Mouse (Mus musculus): Measurements from ENCODE around the gene Nos1.

Gene Nos1

DNA sequence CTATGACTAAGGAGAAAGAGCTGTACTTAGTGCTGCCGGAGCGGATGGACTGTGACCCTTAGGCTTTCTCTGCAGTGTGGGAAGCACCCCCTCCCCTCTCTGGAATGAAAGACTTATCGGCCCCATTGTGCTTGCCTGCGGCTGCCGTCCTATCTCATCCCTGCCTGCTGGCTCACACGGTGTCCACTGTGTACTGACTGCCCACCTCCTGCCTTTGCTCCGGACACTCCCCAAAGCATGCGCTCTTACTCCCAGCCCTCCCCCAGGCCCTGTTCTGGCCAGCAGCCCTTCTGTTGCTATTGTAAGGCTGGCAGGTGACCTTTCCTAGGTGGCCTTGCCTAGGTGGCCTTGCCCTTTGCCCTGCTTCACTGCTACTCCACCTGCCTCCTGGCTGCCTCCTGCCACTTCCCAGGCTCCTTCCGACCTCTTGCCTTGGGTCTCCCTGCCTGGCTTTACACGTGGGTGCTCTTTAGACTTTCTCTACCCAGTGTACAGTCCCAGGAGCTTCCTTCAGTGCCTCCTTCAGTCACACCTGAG is 216.7 kb downstream of the Nos1 start:
- DNase-seq (ENCODE audit: low spot score in 2 of 2) = no peak

DNA sequence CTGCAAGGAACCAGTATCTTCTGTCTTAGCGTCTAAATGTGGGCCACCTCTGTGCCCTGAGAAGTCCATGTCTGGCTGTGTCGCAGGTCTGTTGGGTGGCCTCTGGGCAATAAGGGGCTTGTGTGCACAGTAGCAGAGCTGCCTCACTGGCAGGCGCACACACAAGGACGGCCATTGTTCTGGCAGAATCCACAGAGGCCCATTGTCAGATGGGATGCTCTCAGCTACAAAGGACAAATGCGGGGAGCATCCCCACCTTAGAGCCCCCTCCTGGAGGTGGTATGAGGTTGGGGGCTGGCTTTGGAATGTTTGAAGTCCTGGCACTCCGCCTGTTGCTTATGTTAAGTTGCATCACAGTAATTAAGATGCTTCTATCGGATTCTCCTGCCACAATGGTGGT is 218.2 kb downstream of the Nos1 start:
- no peak for DNase-seq (ENCODE audit: low spot score in 2 of 2)

DNA sequence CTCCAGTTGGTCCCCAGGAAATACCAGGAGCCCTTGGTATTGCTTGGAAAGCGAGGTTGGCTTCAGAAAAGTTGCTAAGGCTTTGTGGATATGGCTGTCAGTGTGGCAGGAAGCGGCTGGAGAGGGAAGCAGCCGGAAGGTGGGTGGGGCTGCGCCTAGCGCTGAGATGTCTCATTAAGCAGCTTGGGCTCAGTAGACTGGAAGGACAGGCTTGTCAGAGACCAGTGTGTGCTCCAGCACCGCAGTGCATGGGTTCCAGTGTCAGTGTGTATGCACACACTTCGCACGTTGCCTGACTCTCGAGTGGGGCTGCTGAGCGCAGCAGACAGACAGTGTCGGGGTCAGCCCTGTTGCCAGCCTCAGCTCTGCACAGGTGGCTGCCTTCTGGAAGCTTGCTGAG is 218.8 kb downstream of the Nos1 start:
- peak in 1 of 2 experiments; percentile 60 for DNase-seq (ENCODE audit: low spot score in 2 of 2)

DNA sequence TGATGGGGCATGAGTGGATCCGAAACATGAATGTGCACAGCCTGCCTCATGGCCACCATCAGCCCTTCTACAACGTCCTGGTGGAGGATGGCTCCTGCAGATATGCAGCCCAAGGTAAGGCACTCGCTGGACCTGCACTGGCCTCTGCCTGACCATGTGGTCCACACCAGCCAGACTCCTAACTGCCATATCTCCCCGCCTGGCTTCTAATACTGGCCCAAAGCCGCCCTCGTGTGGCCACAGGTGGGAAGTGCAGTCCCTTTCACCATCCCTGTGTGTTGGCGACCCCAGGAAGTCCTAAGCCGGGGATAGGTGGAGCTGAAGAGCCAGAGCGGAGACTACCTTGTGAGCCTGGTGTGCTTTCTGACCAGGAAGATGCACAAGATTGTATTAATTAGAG is 221.2 kb downstream of the Nos1 start:
- DNase-seq (ENCODE audit: low spot score in 2 of 2) = peak in 1 of 2 experiments; percentile 76

DNA sequence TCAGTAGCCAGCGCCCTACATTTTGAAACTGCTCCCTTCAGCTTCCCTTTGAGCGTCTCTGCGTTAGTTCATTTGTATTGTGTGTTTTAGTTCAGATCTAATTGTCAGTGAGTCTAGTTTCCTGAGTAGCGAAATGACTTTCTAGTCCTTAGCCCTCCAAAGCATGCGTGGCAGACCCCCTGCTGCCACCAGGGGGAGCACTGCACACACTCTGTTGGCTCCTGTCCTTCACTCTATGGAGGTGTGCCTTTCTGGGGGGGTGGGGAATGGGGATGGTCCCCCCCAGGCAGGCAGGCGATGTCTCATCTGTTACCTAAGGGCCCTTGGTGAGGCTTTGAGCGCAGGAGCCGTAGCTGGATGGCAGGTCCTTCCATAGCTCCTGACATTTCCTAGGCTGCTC is 223.8 kb downstream of the Nos1 start:
- DNase-seq (ENCODE audit: low spot score in 2 of 2) = peak in 1 of 2 experiments; percentile 75

DNA sequence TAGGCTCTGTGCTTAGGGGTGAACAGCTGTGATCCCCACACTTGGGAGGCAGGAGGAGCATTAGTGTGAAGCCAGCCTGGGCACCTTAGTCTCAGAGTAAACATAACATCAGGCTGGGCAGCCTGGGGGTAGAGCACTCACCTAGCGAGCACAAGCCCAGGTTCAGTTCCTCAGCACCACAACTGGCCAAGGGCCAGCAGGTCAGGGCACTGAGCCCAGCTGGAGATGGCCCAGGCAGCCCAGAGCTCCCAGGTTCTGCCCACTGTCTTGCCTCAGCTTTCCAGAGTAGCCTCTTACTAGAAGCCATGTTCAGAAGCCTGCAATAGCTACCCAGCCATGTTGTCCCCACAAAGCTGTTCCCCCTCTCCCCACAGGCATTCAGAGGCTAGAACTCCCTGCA is 224.9 kb downstream of the Nos1 start:
- DNase-seq (ENCODE audit: low spot score in 2 of 2) = no peak

DNA sequence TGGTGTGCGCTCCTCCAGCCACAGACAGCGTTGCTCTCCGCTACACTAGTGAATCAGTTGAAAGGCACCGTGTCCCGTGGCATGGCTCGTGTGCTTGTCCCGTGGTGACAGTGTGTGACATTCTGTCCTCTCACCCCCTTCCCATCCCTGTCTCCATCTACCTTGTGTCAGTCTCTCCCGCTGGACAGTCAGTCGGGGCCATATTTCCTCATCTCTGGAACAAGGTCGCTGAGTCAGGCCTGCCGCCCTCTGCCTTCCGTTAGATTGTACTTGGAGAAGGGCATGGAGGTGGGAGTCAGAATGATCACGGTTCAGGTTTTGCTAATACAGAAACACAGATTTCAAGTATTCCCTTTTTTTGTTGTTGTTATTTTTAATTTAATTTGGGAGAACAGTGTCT is 227.5 kb downstream of the Nos1 start:
- DNase-seq (ENCODE audit: low spot score in 2 of 2) = no peak

Measured in left cerebral cortex, adult 9 months (tissue).